Mouse (Mus musculus): ENCODE measurements around the gene Pigo.

The Pigo gene

DNA sequence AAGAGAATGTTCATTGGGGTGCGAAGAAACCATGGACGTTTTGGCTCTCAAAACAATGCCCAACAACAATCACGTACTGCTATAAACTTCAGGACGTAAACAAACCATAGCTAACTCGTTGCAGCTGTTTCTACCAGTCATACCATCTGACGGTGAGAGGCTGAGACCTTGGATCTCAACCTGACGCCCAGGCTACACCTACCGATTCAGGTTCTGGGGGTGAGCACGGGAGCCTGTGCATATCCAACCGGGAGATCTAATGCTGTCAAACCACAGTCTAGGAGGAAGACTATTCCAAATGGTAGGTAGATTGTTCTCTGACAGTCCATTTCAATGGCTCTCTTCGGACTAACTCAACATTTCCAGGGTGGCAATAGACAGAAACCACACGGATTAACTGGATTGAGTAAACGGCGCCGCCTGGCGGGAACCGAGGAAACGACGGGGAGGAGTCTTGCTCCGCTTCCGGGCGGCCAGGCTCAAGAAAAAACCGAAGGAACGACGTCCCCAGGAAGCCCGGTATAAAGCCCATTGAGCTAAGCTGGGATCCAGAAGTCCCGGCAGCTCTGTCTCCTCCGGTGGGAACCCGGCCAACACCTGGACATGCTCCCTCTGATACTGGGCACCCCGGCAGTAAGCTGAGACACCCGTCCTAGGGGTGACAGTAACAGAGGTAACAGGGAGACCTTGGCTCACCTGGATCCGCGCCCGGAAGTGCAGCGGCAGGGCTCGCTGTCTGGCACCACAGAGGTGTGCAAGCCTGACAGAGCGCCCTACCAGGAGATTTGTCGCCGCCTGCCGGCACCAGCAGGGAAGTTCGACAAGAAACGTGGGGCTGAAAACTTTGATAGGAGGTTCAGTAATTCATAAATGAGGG is at the start of gene Pigo:
TSS of gene Pigo (minus strand) at position 736 of the 877 bp plus-strand sequence.
- peak; percentile 93 for DNase-seq (ENCODE audit: low spot score)

DNA sequence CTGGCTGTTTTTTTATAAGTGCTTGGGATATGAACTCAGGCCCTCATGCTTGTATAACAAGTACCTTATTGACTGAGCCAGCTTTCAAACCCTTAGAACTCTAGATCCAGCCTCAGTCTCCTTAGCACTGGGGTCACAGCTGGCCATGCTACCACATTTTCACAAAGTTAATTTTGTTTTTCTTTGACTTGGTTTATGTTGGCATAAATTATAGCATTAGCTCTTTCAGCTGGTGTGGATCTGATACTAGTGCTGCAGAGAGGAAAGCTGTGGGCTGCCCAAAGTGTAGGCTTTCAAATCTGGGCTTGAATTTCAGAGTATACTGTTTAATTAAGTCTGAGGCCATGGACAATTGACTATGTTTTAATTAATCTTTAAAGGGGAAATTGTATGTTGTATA is 49.3 kb upstream of the Pigo start:
- DNase-seq (ENCODE audit: low spot score): no peak

DNA sequence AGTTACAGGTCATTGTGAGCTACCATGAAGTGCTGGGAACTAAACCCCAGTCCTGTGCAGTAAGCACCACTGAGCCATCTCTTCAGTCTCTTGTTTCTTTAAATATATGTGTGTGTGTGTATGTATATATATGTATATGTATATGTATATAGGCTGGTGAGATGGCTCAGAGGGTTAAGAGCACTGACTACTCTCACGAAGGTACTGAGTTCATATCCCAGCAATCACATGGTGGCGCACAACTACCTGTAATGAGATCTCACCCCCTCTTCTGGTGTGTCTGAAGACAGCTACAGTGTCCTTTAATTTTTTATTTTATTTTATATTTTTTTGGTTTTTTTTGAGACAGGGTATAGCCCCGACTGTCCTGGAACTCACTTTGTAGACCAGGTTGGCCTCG is 39.9 kb upstream of the Pigo start:
- DNase-seq (ENCODE audit: low spot score): no peak

DNA sequence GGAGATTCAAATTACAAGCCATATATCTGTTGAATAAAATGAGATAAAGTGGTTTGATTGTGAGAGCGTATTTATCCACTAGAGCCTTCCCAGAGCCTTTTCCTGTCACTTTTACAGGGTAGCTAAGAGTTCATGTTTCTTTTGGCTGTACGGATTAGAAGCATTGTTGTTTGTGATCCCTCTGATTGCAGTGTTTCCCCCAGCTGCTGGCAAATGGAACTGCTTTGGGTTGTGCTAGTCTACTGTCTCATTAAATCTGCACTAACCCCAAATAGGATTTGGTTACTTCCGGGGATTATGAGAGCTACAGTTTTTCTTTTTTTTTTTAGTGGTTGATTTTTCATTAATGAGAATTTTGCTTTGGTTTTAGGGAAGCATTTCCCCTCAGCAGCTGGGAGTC is 34.7 kb upstream of the Pigo start:
- DNase-seq (ENCODE audit: low spot score): no peak

DNA sequence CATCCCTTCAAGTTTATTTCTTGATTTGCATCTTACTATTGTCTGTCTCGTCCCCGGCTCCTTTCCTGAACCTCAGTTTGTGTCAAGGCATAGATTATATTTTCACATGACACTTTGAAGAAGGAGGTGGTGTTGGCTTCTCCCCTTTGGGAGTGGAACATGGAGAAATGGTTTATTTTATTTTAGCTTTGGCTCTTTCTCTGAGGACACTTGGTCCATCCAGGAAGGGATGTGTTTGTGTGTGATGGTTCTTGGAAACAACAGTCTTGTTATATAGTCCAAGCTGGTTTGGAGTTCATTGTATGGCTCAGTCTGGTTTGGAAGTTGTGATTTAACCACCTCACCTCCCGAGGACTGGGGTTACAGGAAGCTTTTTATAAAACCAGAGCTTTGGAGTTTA is 34.1 kb upstream of the Pigo start:
- DNase-seq (ENCODE audit: low spot score): no peak

DNA sequence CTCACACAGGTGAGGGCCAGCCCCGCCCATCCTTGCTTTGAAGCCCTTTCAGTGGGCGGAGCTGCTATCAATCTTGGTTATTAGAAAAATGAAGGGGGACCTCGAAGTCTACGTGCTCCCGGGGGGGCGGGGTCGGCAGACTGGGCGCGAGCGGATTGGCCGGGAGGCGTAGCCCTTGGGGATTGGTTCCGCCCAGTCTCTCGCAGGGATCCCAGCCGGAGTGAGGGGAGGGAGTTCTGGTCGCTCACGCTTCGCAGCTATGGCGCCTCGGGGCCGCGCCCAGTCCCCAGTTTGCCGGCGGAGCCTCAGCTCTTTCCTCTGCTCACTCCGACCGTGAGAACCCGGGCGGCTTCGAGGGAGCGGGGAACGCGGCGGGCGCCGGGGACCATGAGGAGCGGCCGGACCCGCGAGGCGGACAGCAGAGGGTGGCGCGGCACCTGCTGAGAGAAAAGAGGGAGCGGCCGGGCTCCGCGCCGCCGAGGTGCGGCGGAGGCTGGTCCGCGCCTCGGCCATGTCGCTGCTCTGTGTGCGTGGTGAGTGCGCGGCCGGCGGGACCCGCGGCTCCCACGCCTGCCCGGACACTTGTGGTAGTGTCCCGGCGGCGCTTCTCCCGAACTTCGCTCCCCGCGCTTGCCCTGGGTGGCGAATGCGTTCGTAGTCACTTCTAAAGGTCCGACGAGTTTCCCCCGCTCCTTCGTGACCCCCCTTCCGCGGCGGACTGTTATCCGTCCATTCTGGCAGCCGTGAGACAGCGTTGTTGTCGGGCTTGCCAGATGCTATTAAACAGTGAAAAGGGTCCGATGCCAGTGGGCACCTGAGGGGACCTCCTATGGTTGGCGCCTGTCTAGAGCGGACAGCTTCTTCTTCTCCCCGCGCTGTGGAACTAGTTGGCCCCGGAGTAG is 33.4 kb upstream of the Pigo start, which contains the start of gene Unc13b:
TSS of gene Unc13b (plus strand) at position 201 of the 902 bp plus-strand sequence.
- DNase-seq (ENCODE audit: low spot score): peak; percentile 79

DNA sequence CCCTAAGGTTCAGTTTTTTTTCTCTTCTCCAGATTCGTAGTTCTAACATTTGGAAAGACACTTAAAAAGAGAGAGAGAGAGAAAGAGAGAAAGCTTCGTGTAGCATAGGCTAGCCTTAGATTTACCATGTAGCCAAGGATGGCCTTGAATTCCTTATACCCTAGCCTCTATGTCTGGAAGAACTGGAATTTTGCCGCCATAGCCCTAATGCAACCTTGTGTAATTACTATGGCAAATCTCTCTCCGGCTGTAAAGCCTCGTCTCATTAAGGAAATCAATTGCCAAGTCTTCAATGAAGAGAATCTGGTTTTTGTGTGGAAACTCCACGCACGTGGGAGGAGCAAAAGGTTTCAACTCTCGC is 32.8 kb upstream of the Pigo start:
- no peak for DNase-seq (ENCODE audit: low spot score)

DNA sequence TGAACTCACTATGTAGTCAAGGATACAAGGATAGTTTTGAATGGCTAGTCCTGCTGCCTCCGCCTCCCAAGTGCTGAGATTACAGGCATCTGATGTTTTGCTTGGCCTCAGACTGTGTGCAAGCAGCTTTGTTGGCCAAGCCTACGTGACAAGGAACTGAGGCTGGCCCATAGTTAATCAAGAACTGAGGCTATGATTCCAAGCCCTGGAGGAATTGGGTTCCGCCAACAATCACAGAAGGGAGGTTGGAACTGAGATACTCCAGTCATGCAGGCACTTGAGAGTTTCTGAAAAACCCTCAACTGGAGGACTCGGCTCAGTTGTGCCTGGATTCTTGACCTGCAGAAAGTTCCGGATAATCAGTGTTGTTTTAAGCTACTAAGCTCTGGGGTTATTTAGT is 32.0 kb upstream of the Pigo start:
- no peak for DNase-seq (ENCODE audit: low spot score)

DNA sequence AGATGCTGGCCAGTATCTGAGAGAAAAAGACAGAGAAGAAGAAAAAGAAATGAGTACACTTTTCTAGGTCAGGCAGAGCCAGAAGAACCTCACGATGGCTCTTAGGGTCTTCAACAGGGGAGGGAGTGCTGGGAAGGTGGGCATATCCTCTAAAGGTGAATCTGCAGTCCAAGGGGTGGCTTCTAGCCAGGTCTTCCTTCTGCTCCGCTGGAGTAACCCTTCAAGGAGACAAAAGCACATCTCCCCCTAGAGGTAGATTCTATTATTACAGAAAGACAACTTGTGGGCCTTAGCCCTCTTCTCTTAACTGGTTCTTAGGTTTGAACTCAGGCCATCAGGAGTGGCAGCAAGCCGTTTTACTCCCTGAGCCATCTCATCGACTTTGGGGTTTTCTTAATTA is 27.0 kb upstream of the Pigo start:
- DNase-seq (ENCODE audit: low spot score): no peak

DNA sequence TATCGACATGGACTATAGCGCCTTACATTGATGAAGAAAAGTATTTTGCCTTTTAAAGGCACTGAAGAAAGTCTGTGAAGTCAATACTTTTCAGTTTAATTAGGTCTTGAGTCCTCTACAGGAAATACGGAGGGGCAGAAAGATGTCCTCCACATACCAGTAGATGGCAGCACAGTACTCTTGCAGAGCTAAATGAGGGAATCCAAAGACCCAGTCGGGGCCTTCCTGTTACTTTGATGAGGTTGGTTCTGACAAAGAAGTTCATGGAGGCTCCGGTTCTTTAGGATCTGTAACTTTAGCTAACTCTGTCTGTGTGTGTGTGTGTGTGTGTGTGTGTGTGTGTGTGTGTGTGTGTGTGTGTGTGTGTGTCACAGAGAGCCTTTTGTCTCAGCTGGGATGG is 21.6 kb upstream of the Pigo start:
- DNase-seq (ENCODE audit: low spot score): peak; percentile 42

DNA sequence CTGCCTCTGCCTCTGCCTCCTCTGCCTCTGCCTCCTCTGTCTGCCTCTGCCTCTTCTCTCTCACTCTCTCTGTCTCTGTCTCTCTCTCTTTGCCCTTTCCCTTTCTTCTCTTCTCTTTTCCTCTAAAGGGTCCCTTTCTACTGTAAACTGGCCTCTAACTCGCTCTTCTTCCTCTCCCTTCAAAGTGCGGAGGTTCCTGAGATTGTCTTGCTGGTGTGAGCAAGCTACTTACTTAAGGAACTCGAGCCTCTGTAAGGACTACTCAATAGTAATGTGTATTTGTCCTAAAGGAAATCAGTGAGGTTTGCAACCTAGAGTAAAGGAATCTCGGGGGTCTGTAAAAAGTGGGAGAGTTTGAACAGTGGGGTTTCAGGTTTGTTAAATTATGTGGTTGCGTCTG is 21.0 kb upstream of the Pigo start:
- DNase-seq (ENCODE audit: low spot score): no peak

DNA sequence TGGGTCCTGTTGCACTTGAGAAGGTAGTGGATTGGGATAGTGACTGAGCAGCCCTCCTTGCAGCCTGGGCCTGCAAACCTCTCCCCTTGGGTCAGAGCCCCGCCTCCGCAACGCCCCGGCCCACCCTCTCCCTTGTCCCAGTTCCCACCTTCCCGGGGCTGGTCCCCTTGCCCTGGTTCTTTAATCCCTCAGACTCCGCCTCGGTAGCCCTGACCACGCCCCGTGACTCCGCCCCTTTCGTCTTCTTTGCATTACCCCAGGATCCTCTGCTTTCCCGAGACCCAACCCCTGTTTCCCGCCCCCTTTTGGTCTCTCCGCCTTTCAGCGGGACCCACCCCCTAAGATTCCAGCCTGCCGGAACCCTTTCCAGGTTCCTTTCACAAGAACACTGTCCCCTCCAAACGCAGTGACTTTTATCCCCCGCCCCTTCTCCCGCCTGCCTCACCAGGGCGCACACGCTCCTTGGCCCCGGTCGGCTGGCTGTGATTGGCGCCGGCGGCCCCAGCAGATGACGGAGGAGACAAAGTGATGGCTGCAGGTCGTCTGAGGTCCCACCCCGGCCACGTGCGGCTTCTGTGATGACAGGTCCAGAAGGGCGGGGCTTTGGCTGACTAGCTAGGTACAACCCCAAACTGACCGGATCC is 20.2 kb upstream of the Pigo start, which contains the start of gene Fam214b:
TSS of gene Fam214b (minus strand) at position 562 of the 644 bp plus-strand sequence.
- peak; percentile 98 for DNase-seq (ENCODE audit: low spot score)

DNA sequence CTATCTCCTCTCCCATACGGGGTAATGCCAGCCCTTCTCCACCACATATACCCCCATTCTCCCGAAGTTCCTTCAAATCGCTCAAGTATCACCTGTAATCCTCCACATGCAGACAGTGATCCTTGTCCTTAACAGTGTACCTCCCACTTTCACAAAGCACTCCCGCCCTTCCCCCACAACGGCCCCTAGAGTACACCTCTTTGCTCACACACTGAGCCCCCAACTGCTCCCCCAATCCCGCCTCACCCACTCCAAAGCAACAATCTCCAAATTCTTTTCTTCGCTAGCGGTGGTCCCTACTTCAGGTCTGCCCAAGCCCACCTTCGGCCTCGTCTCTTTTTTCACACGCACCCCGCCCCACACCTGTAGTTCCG is 19.7 kb upstream of the Pigo start:
- no peak for DNase-seq (ENCODE audit: low spot score)

DNA sequence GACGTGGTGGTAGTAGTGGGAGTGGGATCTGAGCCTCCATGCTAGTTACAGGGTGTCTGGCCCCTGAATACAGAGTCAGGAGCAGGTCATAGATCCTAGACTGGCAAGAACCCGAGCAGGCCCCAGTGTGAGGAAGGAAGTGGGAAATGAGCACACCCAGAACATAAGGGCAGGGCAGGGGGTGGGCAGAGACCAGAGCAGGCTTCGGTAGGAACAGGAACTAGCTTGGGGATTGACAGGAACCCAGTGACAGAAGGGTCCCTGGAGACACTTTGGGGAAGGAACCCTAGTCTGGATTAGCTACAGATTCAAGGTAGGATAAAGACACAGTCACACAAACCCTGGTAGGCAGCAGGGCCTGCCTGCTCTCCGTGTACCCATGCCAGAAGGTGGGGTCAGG is 19.1 kb upstream of the Pigo start:
- DNase-seq (ENCODE audit: low spot score): no peak

DNA sequence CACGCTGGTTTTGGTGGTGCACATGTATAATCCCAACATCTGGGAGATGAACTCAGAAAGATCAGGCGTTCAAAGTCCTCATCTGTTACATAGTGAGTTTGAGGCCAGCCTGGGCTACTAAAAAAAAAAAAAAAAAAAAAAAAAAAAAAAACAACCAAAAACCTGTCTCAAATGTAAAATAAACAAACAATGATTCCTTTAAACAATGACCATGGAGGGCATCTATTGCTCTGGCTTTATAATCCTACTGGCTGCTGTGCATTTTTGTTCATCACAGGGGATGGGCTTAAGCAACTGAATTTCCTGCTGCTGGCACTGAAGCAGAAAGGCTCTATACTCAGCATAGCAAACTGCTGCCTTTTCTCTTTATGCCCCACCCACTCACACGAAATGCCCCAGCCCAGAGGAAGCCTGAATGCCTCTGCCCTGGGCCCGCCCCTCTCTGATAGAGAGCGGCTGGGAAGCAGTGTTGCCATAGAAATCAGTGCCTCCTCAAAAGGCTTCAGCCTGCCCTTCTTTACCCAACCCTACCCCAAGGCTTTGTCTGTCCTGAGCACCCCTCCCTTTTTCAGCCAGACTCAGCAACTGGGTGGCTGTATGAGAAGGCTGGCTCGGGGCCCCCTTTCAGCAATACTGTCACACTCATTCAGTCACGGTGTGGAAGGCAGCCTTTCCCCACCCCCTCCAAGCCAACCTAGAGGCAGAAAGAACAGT is 18.2 kb upstream of the Pigo start:
- no peak for DNase-seq (ENCODE audit: low spot score)

DNA sequence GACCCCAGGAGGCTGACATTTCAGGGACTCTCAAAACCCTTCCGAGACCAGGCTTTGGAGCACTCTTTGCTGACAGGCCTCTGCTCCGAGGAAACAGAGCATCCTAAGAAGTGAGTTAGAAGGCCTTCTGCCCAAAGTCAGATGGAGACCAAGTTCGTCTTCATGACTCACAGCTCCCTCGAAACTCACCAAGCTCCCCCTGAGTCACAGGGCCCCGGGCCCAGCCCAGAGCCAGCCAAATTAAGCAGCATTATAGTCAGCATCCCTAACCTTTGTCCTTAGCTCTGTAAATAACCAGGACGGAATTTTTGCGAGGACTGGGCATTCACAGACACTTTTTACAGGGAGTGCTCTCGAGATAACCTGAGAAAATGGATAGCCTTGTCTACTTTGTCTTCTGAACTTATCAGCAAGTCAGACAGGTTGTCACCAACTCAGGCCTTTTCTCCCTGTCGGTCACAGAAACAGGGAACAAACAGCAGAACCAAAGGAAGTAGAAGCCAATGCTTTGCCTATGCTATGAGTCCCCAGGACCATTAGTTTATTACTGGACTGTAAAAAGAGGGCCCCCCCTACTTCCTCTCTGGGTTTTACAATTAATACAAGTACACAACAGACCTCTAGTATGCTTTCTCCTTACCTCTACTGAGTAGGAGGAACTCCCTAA is 15.4 kb upstream of the Pigo start:
- DNase-seq (ENCODE audit: low spot score): no peak

DNA sequence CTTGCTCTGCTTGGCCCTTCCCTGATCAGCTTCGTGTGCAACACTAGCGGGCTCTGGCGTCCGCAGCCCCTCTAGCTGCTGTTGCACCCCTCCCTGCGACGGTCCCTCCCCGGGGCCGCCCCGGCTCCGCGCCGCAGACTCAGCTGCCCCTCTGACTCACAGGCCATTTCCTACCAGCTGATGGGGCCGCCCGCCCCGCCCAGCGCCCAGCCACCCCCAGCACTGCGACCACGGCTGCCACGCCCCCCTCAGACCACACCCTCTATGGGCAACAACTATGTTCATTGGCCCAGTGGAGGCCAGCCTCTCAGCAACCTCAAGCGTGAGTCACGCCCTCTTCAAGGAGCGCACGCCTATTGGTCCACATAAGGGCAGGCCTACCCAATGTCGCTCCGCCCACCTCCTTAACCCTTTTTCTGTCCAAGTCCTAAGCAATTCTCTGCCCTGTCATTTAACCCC is 14.5 kb upstream of the Pigo start:
- DNase-seq (ENCODE audit: low spot score): peak; percentile 92

DNA sequence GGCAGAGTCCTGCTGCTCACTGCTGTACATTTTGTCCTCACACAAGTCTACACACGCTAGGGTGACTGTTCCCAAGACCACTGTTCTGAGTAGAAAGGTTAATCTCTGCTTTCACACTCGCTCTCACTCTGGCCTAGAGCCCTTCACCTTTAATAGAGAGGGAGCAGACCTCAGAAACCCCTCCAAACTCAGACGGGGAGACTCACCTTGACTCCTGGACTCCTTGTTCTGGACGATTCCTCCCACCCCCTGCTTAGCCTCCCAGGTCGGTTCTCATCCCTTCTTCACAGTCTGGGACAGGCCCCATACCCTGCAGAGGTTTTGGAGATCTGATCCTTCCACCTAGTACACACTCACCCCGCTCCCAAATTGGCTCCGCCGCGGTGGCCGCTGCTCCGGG is 14.0 kb upstream of the Pigo start:
- no peak for DNase-seq (ENCODE audit: low spot score)

DNA sequence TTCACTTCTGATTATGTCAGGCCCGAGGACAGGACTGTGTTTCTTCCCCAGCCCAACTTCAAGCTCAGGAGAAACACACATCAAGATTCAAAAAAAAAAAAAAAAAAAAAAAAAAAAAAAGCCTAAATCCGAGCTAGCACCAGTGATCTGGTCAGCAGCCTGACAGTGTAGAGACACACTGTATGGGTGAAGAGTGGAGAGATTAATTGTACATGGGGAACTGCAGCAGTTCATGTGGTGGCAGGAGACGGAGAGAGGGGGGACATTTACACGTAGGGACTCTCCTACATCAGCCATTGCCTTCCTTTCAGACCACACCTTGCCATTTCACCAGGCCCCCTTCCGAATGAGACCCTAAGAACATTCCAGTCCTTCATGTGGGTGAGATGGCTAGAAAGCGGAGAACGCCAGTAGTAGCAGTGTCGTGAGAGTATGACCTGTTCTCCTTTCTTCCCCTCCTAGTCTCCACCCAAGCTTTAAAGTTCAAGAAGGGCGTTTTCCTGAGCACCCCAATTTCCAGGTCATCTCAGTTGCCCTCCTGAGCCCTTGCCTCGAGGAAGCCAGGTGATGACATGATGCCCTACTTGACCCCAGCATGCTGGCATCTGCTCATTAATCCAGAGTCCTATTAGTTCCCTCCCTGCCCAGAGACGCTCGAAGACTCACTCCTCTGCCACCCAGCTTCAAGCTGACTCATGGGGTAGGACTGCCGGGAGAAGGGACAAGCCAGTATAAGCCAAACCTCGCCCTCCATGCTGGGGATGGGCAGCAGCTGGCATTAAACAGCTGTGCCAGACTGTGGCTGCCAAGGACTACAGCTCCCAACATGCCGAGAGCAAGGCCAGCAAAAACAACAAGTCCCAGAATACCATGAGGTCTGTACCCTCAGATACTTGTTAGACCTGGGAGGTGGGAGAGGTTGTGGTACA is 13.2 kb upstream of the Pigo start:
- DNase-seq (ENCODE audit: low spot score): peak; percentile 38

Data from urinary bladder, postnatal 25 days (tissue).